Mouse (Mus musculus) NIH3T3 (cell line): ENCODE measurements around the gene Atp8a2.

Source experiments
- DNase-seq: peaks from one replicate; pipeline ENCODE4 v3.0.0-alpha.2; 2012; ENCODE audit warnings: low read depth

Gene Atp8a2

GRCm38 (mm10) chr14:59604002-59604645, 592.9 kb downstream of the Atp8a2 start:
- DNase-seq = peak; percentile 59

- no peak for DNase-seq
Observed at GRCm38 (mm10) chr14:59598260-59598627, 598.7 kb downstream of the Atp8a2 start.

- peak; percentile 92 for DNase-seq
Observed at GRCm38 (mm10) chr14:59597398-59598259, 599.4 kb downstream of the Atp8a2 start, which contains the start of gene Cdadc1. Gene Cdadc1 (minus strand): TSS chr14:59597959.

- DNase-seq = no peak
Observed at GRCm38 (mm10) chr14:59594988-59595387, 602.0 kb downstream of the Atp8a2 start.

DNA sequence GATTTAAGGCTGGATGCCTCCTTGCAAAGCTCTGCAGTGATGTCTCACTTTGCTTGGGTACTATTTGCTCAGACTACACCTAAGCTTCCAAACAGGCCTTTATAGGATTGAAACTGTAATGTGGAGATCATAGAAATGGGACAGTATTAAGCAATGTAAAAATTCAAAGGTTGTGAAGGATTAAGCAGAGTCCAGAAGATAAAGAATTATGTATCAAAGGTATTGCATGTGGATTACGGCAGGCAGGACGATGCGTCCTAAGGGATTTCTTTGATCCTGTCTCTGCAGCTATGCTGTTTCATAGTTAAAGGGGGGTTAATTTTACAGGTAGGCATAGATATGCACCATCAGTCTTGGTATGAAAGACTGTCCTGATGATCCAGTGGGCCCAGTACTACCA, 604.4 kb downstream of the Atp8a2 start:
- no peak for DNase-seq

GRCm38 (mm10) chr14:59591901-59592300, 605.1 kb downstream of the Atp8a2 start:
- DNase-seq = no peak

DNA sequence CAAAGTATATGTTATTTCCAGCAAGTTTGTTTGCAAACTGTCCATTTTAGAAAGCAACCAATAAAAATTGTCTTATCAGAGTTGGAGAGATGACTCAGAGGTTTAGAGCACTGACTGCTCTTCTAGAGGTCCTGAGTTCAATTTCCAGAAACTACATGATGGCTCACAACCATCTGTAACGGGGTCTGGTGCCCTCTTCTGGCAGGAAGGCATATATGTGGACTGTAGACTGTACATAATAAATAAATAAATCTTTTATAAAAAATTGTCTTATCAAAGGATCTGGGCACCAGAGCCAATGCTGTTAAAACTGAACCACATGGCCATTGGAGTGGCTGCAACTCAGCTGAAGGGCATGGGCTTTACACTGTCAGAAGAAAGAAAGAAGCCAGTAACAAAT, 606.4 kb downstream of the Atp8a2 start:
- DNase-seq = peak; percentile 59
